Mouse (Mus musculus) bone marrow, adult 2 months (tissue): ENCODE results near the gene Lix1l.

Experiments
- CTCF ChIP-seq: fragments of 200-500 bp; IDR thresholded peaks from 2 replicates; pipeline ENCODE4 v1.5.1; 2011; ENCODE audit warnings: low read length, control low read depth; ENCODE audit not compliant: control insufficient read depth, insufficient read depth
- POLR2A ChIP-seq: fragments of 200-500 bp; IDR thresholded peaks from 2 replicates; pipeline ENCODE4 v1.6.1; 2011; ENCODE audit warnings: low read depth, mild to moderate bottlenecking, control low read depth, low read length, borderline replicate concordance; ENCODE audit not compliant: control insufficient read depth

GRCm38 (mm10) chr3:96617941-96618340 is 17.0 kb downstream of the Lix1l start:
- no peak for TF ChIP-seq CTCF
- TF ChIP-seq POLR2A = no peak
